Mouse (Mus musculus) lung, postnatal 0 days (tissue): Measurements from ENCODE around the gene Gtf2i. TPM values are rescaled to one million over a fixed set of nuclear protein-coding genes. Genes with fewer than 3 reads are reported as not detected.

ENCODE experiments used
- ATAC-seq: fragments of 200-750 bp; cut with Nextera tagmentation; 2 replicates; pipeline ENCODE4 v1.8.0; 2017; ENCODE audit warnings: moderate library complexity
- DNase-seq: peaks from one replicate; pipeline ENCODE4 v3.0.0-alpha.2; 2016; ENCODE audit warnings: low spot score
- H3K27ac ChIP-seq: fragments of 300-500 bp; sonication (generic); 2 replicates; pipeline ENCODE4 v1.5.1; 2014; ENCODE audit warnings: antibody characterized with exemption, mild to moderate bottlenecking, low read length, mixed read lengths
- H3K27me3 ChIP-seq: fragments of 300-500 bp; sonication (generic); replicated peaks from 2 replicates; pipeline ENCODE4 v1.6.1; 2014; ENCODE audit warnings: low read length, mixed read lengths; ENCODE audit not compliant: insufficient read depth
- H3K36me3 ChIP-seq: fragments of 300-500 bp; sonication (generic); 2 replicates; pipeline ENCODE4 v1.6.1; 2014; ENCODE audit warnings: low read length, mixed read lengths; ENCODE audit not compliant: insufficient read depth
- H3K4me1 ChIP-seq: fragments of 300-500 bp; sonication (generic); 2 replicates; pipeline ENCODE4 v1.6.1; 2014; ENCODE audit warnings: antibody characterized with exemption, low read depth, low read length, mixed read lengths; ENCODE audit not compliant: insufficient read depth
- H3K4me2 ChIP-seq: fragments of 300-500 bp; sonication (generic); replicated peaks from 2 replicates; pipeline ENCODE4 v1.6.1; 2014; ENCODE audit warnings: low read depth, mild to moderate bottlenecking, low read length, moderate library complexity, mixed read lengths
- H3K4me3 ChIP-seq: fragments of 300-500 bp; sonication (generic); 2 replicates; pipeline ENCODE4 v1.5.1; 2014; ENCODE audit warnings: low read depth, low read length
- H3K9ac ChIP-seq: fragments of 300-500 bp; sonication (generic); replicated peaks from 2 replicates; pipeline ENCODE4 v1.6.1; 2014; ENCODE audit warnings: low read depth, mild to moderate bottlenecking
- H3K9me3 ChIP-seq: fragments of 300-500 bp; sonication (generic); 2 replicates; pipeline ENCODE4 v1.6.1; 2016; ENCODE audit warnings: low read length, mixed read lengths
- CTCF ChIP-seq: IDR thresholded peaks from 2 replicates; pipeline ENCODE4 v1.5.1; 2016; ENCODE audit warnings: antibody characterized with exemption, mild to moderate bottlenecking
- EP300 ChIP-seq: IDR thresholded peaks from 2 replicates; pipeline ENCODE4 v1.6.1; 2016; ENCODE audit warnings: antibody characterized with exemption, mild to moderate bottlenecking, control low read depth
- WGBS: fragments of 180-500 bp; shearing (Covaris S2); extraction: QIAGEN DNeasy Blood & Tissue Kit; methylation state at CpG from one replicate; pipeline ENCODE4 v1.1.7; 2014; 5-methylcytosine and 5-hydroxymethylcytosine counted together
- polyA plus RNA-seq: library from polyadenylated mRNA; unstranded; fragments of >200 nt; fragmentation: Nextera tagmentation; extraction: Ambion mirVana; gene quantifications from 2 replicates; pipeline ENCODE4 v1.2.1, GENCODE M21; 2015

Gtf2i gene
- polyA plus RNA-seq, 1 experiment from 2014 or later, result 84.9 TPM

- H3K4me1 ChIP-seq, result no peaks in the 10 kb centered on the region
- no peak overlapping the region for H3K9ac ChIP-seq
- no peak overlapping the region for H3K4me2 ChIP-seq
- no peaks in the 10 kb centered on the region for H3K27me3 ChIP-seq
- TF ChIP-seq CTCF (no peak), EP300 (no peak)
- ATAC-seq (no peak), DNase-seq (no peak)
- H3K9me3 ChIP-seq, result no peaks in the 10 kb centered on the region
- WGBS, result 89% methylated on average over 4 of the region's 4 CpGs
- no peak overlapping the region for H3K27ac ChIP-seq
- H3K4me3 ChIP-seq, result no peak overlapping the region
- peaks cover 42% of the 10 kb centered on the region for H3K36me3 ChIP-seq
These were observed 37.5 kb downstream of the Gtf2i start for GRCm38 (mm10) chr5:134277109-134277508.

GRCm38 (mm10) chr5:134275556-134275955 is 39.0 kb downstream of the Gtf2i start:
- no peaks in the 10 kb centered on the region for H3K4me1 ChIP-seq
- H3K27ac ChIP-seq, result no peak overlapping the region
- H3K36me3 ChIP-seq, result peaks cover 55% of the 10 kb centered on the region
- H3K4me2 ChIP-seq, result no peak overlapping the region
- 77% methylated on average over 10 of the region's 10 CpGs for WGBS
- no peaks in the 10 kb centered on the region for H3K27me3 ChIP-seq
- no peak for TF ChIP-seq EP300
- no peak for TF ChIP-seq CTCF
- ATAC-seq (no peak), DNase-seq (no peak)
- no peaks in the 10 kb centered on the region for H3K9me3 ChIP-seq
- no peak overlapping the region for H3K9ac ChIP-seq
- H3K4me3 ChIP-seq, result no peak overlapping the region

GRCm38 (mm10) chr5:134275021-134275420 is 39.5 kb downstream of the Gtf2i start:
- Histone ChIP-seq H3K36me3 (peaks cover 55% of the 10 kb centered on the region), H3K27ac (no peak overlapping the region), H3K9me3 (no peaks in the 10 kb centered on the region), H3K9ac (no peak overlapping the region), H3K4me2 (no peak overlapping the region), H3K27me3 (no peaks in the 10 kb centered on the region), H3K4me1 (no peaks in the 10 kb centered on the region), H3K4me3 (no peak overlapping the region)
- TF ChIP-seq EP300 (no peak), CTCF (no peak)
- no peak for DNase-seq
- no peak for ATAC-seq
- 73% methylated on average over 11 of the region's 11 CpGs for WGBS

GRCm38 (mm10) chr5:134273761-134274160 is 40.8 kb downstream of the Gtf2i start:
- peaks cover 55% of the 10 kb centered on the region for H3K36me3 ChIP-seq
- DNase-seq (no peak), ATAC-seq (no peak)
- TF ChIP-seq CTCF (no peak), EP300 (no peak)
- H3K9ac ChIP-seq, result no peak overlapping the region
- 77% methylated on average over 8 of the region's 8 CpGs for WGBS
- H3K4me1 ChIP-seq, result no peaks in the 10 kb centered on the region
- H3K9me3 ChIP-seq, result no peaks in the 10 kb centered on the region
- H3K4me2 ChIP-seq, result no peak overlapping the region
- H3K27ac ChIP-seq, result no peak overlapping the region
- no peak overlapping the region for H3K4me3 ChIP-seq
- no peaks in the 10 kb centered on the region for H3K27me3 ChIP-seq

GRCm38 (mm10) chr5:134272761-134273160 is 41.8 kb downstream of the Gtf2i start:
- Histone ChIP-seq H3K9me3 (no peaks in the 10 kb centered on the region), H3K4me3 (no peak overlapping the region), H3K27me3 (no peaks in the 10 kb centered on the region), H3K36me3 (peaks cover 47% of the 10 kb centered on the region), H3K27ac (no peak overlapping the region), H3K4me1 (no peaks in the 10 kb centered on the region), H3K9ac (no peak overlapping the region), H3K4me2 (no peak overlapping the region)
- DNase-seq (no peak), ATAC-seq (no peak)
- TF ChIP-seq EP300 (no peak), CTCF (no peak)
- 86% methylated on average over 11 of the region's 11 CpGs for WGBS

GRCm38 (mm10) chr5:134271421-134271820 is 43.1 kb downstream of the Gtf2i start:
- H3K9ac ChIP-seq, result no peak overlapping the region
- WGBS, result 85% methylated on average over 11 of the region's 11 CpGs
- ATAC-seq (no peak), DNase-seq (no peak)
- H3K9me3 ChIP-seq, result no peaks in the 10 kb centered on the region
- H3K27me3 ChIP-seq, result no peaks in the 10 kb centered on the region
- H3K36me3 ChIP-seq, result peaks cover 41% of the 10 kb centered on the region
- H3K4me2 ChIP-seq, result no peak overlapping the region
- H3K27ac ChIP-seq, result no peak overlapping the region
- TF ChIP-seq EP300 (no peak), CTCF (no peak)
- H3K4me3 ChIP-seq, result no peak overlapping the region
- no peaks in the 10 kb centered on the region for H3K4me1 ChIP-seq

- no peak overlapping the region for H3K4me2 ChIP-seq
- 81% methylated on average over 4 of the region's 4 CpGs for WGBS
- H3K36me3 ChIP-seq, result peaks cover 35% of the 10 kb centered on the region
- no peaks in the 10 kb centered on the region for H3K4me1 ChIP-seq
- no peak overlapping the region for H3K4me3 ChIP-seq
- H3K9me3 ChIP-seq, result no peaks in the 10 kb centered on the region
- no peak for TF ChIP-seq CTCF
- TF ChIP-seq EP300, result no peak
- no peaks in the 10 kb centered on the region for H3K27me3 ChIP-seq
- no peak for ATAC-seq
- H3K9ac ChIP-seq, result no peak overlapping the region
- no peak for DNase-seq
- H3K27ac ChIP-seq, result no peak overlapping the region
These were observed 44.0 kb downstream of the Gtf2i start for GRCm38 (mm10) chr5:134270566-134270965.
